Mouse (Mus musculus) G1E (cell line): ENCODE results near the gene Fhl3. TPM values are rescaled to one million over a fixed set of nuclear protein-coding genes. Genes with fewer than 3 reads are reported as not detected.

Source experiments
- ATAC-seq: 2 replicates; pipeline ENCODE4 v1.8.0; 2016; ENCODE audit warnings: mild to moderate bottlenecking; ENCODE audit not compliant: insufficient number of reproducible peaks, poor library complexity, low FRiP score, severe bottlenecking; ENCODE audit errors: extremely low read depth
- DNase-seq: peaks from one replicate; pipeline ENCODE4 v3.0.0; 2012; ENCODE audit warnings: low spot score
- H3K27me3 ChIP-seq: 2 replicates; pipeline ENCODE4 v1.6.1; 2012; ENCODE audit warnings: mild to moderate bottlenecking, low read length, inconsistent platforms; ENCODE audit not compliant: insufficient read depth
- H3K36me3 ChIP-seq: replicated peaks from 2 replicates; pipeline ENCODE3; 2012; ENCODE audit warnings: mild to moderate bottlenecking, inconsistent platforms
- H3K4me1 ChIP-seq: 2 replicates; pipeline ENCODE4 v1.6.1; 2012; ENCODE audit warnings: low read depth, low read length, inconsistent platforms, mixed read lengths; ENCODE audit not compliant: insufficient read depth
- H3K4me3 ChIP-seq: 2 replicates; pipeline ENCODE4 v1.5.1; 2012; ENCODE audit warnings: low read depth, mild to moderate bottlenecking, inconsistent platforms, low read length, moderate library complexity, mixed read lengths
- H3K9me3 ChIP-seq: replicated peaks from 2 replicates; pipeline ENCODE4 v1.6.1; 2012; ENCODE audit warnings: inconsistent platforms
- CTCF ChIP-seq: IDR thresholded peaks from 2 replicates; pipeline ENCODE4 v1.5.1; 2012; ENCODE audit warnings: low read depth, low read length, inconsistent platforms, mixed read lengths
- GATA1 ChIP-seq: IDR thresholded peaks from 2 replicates; pipeline ENCODE4 v1.6.1; 2012; ENCODE audit warnings: borderline replicate concordance, low read length, inconsistent platforms, mixed read lengths
- GATA2 ChIP-seq: IDR thresholded peaks from 2 replicates; pipeline ENCODE4 v1.6.1; 2012; ENCODE audit warnings: low read depth, low read length, inconsistent platforms, borderline replicate concordance
- POLR2AphosphoS5 ChIP-seq: IDR thresholded peaks from 2 replicates; pipeline ENCODE4 v1.6.1; 2012; ENCODE audit warnings: low read depth, low read length, inconsistent platforms; ENCODE audit not compliant: insufficient replicate concordance
- TAL1 ChIP-seq: conservative IDR thresholded peaks from 2 replicates; pipeline ENCODE4 v1.6.1; 2012; ENCODE audit warnings: low read depth, low read length, inconsistent platforms, mixed read lengths
- polyA plus RNA-seq: library from polyadenylated mRNA; stranded (reverse); fragments of >175 nt; gene quantifications from 2 replicates; pipeline ENCODE4 v1.2.3, GENCODE M21; 2012
- total RNA-seq, 2 experiments: library from RNA; stranded (forward) in 1 of 2; stranded (reverse) in 1 of 2; fragments of 200-1000 nt in 1 of 2; fragments of >200 nt in 1 of 2; fragmentation: Nextera tagmentation in 1 of 2; gene quantifications; 2 replicates each; pipeline ENCODE4 v1.2.3; 2014 to 2017

Gene Fhl3
- 22.9 and 29.7 TPM in 2 replicates for total RNA-seq (2014; fragmentation: Nextera tagmentation)
- total RNA-seq (2017): 13.5 and 15.2 TPM in 2 replicates
- polyA plus RNA-seq: 27.6 and 28.2 TPM in 2 replicates

GRCm38 (mm10) chr4:124700248-124700971 lies at the start of gene Fhl3:
Gene Fhl3 (plus strand): TSS chr4:124700701.
- ATAC-seq (peak; percentile 17), DNase-seq (peak; percentile 74)
- Histone ChIP-seq H3K36me3 (peaks cover 40% of the 10 kb centered on the region), H3K9me3 (no peaks in the 10 kb centered on the region), H3K27me3 (no peaks in the 10 kb centered on the region), H3K4me1 (peaks cover 75% of the 10 kb centered on the region), H3K4me3 (peak within 1 kb of the TSS; percentile 81)
- no peak for TF ChIP-seq GATA1
- no peak for TF ChIP-seq POLR2AphosphoS5
- no peak for TF ChIP-seq GATA2
- TF ChIP-seq TAL1: no peak
- no peak for TF ChIP-seq CTCF

GRCm38 (mm10) chr4:124652886-124653285 lies 47.6 kb upstream of the Fhl3 start:
- no peak for ATAC-seq
- no peaks in the 10 kb centered on the region for H3K4me1 ChIP-seq
- no peak overlapping the region for H3K4me3 ChIP-seq
- no peaks in the 10 kb centered on the region for H3K36me3 ChIP-seq
- TF ChIP-seq POLR2AphosphoS5 (no peak), CTCF (no peak), GATA2 (no peak), GATA1 (no peak), TAL1 (no peak)
- DNase-seq: no peak
- H3K9me3 ChIP-seq: peaks cover 16% of the 10 kb centered on the region
- peaks cover 16% of the 10 kb centered on the region for H3K27me3 ChIP-seq

- H3K27me3 ChIP-seq: peaks cover 18% of the 10 kb centered on the region
- H3K36me3 ChIP-seq: no peaks in the 10 kb centered on the region
- DNase-seq (no peak), ATAC-seq (no peak)
- H3K9me3 ChIP-seq: peaks cover 35% of the 10 kb centered on the region
- H3K4me3 ChIP-seq: no peak within 1 kb of the TSS
- no peaks in the 10 kb centered on the region for H3K4me1 ChIP-seq
- TF ChIP-seq CTCF (no peak), TAL1 (no peak)
These were observed 44.0 kb upstream of the Fhl3 start, which contains the start of gene Pou3f1 for GRCm38 (mm10) chr4:124656518-124656853. Gene Pou3f1 (plus strand): TSS chr4:124656807.

GRCm38 (mm10) chr4:124656854-124657650 lies 43.4 kb upstream of the Fhl3 start:
- DNase-seq: no peak

GRCm38 (mm10) chr4:124657781-124658180 lies 42.7 kb upstream of the Fhl3 start:
- no peak for TF ChIP-seq GATA1
- TF ChIP-seq CTCF: no peak
- Histone ChIP-seq H3K4me3 (peak overlapping the region; percentile 7; the same call in 1 of the 2 replicates), H3K4me1 (no peaks in the 10 kb centered on the region), H3K9me3 (peaks cover 35% of the 10 kb centered on the region), H3K36me3 (no peaks in the 10 kb centered on the region), H3K27me3 (peaks cover 13% of the 10 kb centered on the region; the same call in 1 of the 2 replicates)
- DNase-seq: no peak
- ATAC-seq: no peak

More at GRCm38 (mm10) chr4:124656854-124657650, 43.4 kb upstream of the Fhl3 start:
- TF ChIP-seq GATA2 (no peak), TAL1 (no peak), POLR2AphosphoS5 (no peak), GATA1 (no peak), CTCF (no peak)
- no peak for ATAC-seq
- H3K36me3 ChIP-seq: no peaks in the 10 kb centered on the region
- peaks cover 35% of the 10 kb centered on the region for H3K9me3 ChIP-seq
- no peaks in the 10 kb centered on the region for H3K4me1 ChIP-seq
- H3K4me3 ChIP-seq: no peak overlapping the region
- H3K27me3 ChIP-seq: peaks cover 18% of the 10 kb centered on the region

- TF ChIP-seq GATA2: no peak
- TF ChIP-seq CTCF: no peak
- TF ChIP-seq TAL1: no peak
- no peak for TF ChIP-seq POLR2AphosphoS5
- peaks cover 13% of the 10 kb centered on the region; the same call in 1 of the 2 replicates for H3K27me3 ChIP-seq
- no peak for DNase-seq
- H3K4me3 ChIP-seq: peak overlapping the region; percentile 38; the same call in 1 of the 2 replicates
- no peak for ATAC-seq
- H3K4me1 ChIP-seq: no peaks in the 10 kb centered on the region
- peaks cover 35% of the 10 kb centered on the region for H3K9me3 ChIP-seq
- no peaks in the 10 kb centered on the region for H3K36me3 ChIP-seq
These were observed 42.1 kb upstream of the Fhl3 start for GRCm38 (mm10) chr4:124658412-124658851.
